Mouse (Mus musculus) mammary gland, adult 2 months (tissue): ENCODE measurements around the gene Mrgprx2. TPM values are rescaled to one million over a fixed set of nuclear protein-coding genes. Genes with fewer than 3 reads are reported as not detected.

Experiments used
- polyA plus RNA-seq: library from polyadenylated mRNA; depleted of rRNA; stranded (reverse); fragments of >200 nt; gene quantifications from 2 replicates; pipeline ENCODE4 v1.2.3, GENCODE M21; 2012; ENCODE audit warnings: low replicate concordance; rRNA removed

The Mrgprx2 gene
- polyA plus RNA-seq: 0.08 and 0.47 TPM in 2 replicates

DNA sequence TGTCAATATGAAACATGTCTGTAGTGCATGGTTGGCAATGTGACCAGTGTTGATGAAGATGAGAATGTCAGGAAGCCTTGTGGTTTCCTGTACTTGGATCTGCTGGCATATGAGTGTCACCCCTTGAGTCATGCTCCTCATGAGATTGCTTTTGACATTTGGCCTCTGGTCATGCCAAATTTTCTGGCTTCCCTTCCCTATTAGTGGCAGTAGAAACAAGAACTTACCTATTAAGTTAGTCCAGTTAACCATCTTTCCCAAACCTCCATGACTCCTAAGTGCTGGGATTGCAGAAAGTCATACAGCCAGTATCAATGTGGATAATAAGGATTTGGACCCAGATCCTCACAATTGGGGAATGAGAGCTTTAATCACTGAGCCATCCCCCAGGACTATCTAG is at the start of gene Mrgprx2:
Gene Mrgprx2, minus strand, starts transcription at position 101 of the 400 bp plus-strand sequence.

DNA sequence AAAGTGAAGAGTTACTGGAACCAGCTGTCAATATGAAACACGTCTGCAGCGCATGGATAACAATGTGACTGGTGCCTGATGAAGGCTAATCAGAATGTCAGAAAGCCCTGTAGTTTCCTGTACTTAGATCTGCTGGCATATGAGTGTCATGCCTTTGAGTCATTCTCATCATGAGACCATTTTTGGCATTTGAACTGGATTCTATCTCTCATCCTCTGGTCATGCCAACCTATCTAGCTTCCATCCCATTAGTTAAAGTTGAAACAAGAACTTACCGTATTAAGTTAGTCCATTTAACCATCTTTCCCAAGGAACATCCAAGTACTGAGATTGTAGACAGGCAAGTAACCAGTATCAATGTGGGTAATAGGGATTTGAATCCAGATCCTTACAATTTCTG is 42.9 kb downstream of the Mrgprx2 start, which contains the start of gene Mrgprb1:
Gene Mrgprb1, minus strand, starts transcription at position 101 of the 400 bp plus-strand sequence.

Other genes with a start within 250 kb of the Mrgprx2 start
- gene Mrgprb8, start 110.8 kb downstream of the Mrgprx2 start, polyA plus RNA-seq: not detected in 2 replicates
- 0.76 and 2.7 TPM in 2 replicates for gene Mrgprb1, start 43.0 kb downstream of the Mrgprx2 start, polyA plus RNA-seq
- 0.55 and 1.8 TPM in 2 replicates for gene Mrgprb2, start 58.8 kb upstream of the Mrgprx2 start, polyA plus RNA-seq
- gene Mrgprb3, start 144.5 kb upstream of the Mrgprx2 start, polyA plus RNA-seq: 0.43 TPM in 1 of 2 replicates, not detected in the other